Mouse (Mus musculus): ENCODE results near the gene Cnbp.

DNA sequence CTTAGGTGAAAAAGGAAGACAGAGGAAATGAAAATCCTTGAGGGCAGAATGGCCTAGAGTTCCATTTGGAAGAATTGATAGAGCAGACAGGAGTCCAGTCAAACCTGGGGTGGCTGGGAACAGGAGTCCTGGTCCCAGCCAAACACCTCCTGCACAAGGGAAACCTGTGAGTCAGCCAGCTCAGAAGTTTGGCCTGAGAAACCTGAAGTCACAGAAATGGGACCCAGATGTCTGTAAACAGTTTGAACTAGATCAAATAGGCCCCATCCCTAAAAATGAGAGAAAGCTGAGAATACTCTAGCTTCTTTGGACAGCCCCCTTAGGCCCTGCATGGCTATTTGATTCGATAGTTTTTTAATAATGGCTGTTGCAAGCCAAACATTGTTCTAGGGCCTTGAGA is 38.2 kb downstream of the Cnbp start:
- TF ChIP-seq CTCF (conservative IDR thresholded peaks at IDR 0.05; ENCODE audit: low read length) (no peak), NANOG (IDR thresholded peaks at IDR 0.05; ENCODE audit: borderline replicate concordance, low read length) (no peak)
